Mouse (Mus musculus): ENCODE results near the gene Cmip. TPM values are rescaled to one million over a fixed set of nuclear protein-coding genes. Genes with fewer than 3 reads are reported as not detected.

The Cmip gene
- polyA plus RNA-seq, 1 experiment = 16.2 TPM

GRCm38 (mm10) chr8:117445507-117445906, 188.6 kb downstream of the Cmip start:
- 93% methylated on average over 5 of the region's 5 CpGs for WGBS
- Histone ChIP-seq H3K27ac (ENCODE audit: control insufficient read depth, insufficient read depth, low read depth, low read length, poor library complexity) (no peak overlapping the region), H3K4me1 (ENCODE audit: control insufficient read depth, insufficient read depth, low read length) (no peaks in the 10 kb centered on the region), H3K4me3 (replicated peaks; ENCODE audit: control insufficient read depth, low read depth, low read length) (no peak overlapping the region)
- TF ChIP-seq POLR2A (IDR thresholded peaks at IDR 0.05; ENCODE audit: borderline replicate concordance, control insufficient read depth, low read depth, low read length) (no peak), CTCF (IDR thresholded peaks at IDR 0.05; ENCODE audit: control insufficient read depth, insufficient read depth, low read length) (no peak)

GRCm38 (mm10) chr8:117446344-117446997, 189.6 kb downstream of the Cmip start:
- 87% methylated on average over 15 of the region's 15 CpGs for WGBS
- Histone ChIP-seq H3K4me1 (ENCODE audit: control insufficient read depth, insufficient read depth, low read length) (no peaks in the 10 kb centered on the region), H3K4me3 (replicated peaks; ENCODE audit: control insufficient read depth, low read depth, low read length) (no peak overlapping the region), H3K27ac (ENCODE audit: control insufficient read depth, insufficient read depth, low read depth, low read length, poor library complexity) (no peak overlapping the region)
- no peak for TF ChIP-seq POLR2A (IDR thresholded peaks at IDR 0.05; ENCODE audit: borderline replicate concordance, control insufficient read depth, low read depth, low read length)
- no peak for TF ChIP-seq CTCF (IDR thresholded peaks at IDR 0.05; ENCODE audit: control insufficient read depth, insufficient read depth, low read length)

DNA sequence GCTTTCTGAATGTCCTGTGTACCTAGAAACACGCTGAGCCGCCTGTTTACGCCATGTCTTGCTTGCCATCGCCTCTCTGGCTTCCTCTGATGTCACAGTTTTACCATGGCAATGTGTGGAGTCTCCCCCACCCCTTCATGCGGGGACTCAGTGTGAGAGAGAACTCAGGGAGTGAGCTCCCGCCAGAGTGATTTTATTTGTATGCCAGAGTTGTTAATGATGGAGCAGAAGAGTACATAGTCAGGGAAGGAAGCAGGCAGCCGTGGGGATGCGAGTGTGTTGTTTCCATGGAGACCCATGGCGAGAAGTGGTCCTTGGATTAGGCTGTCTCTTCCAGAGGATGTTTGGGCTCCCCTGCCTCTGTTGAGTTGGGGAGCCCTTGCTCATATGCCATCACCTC, 194.2 kb downstream of the Cmip start:
- no peak for TF ChIP-seq POLR2A (IDR thresholded peaks at IDR 0.05; ENCODE audit: borderline replicate concordance, control insufficient read depth, low read depth, low read length)
- TF ChIP-seq CTCF (IDR thresholded peaks at IDR 0.05; ENCODE audit: control insufficient read depth, insufficient read depth, low read length) = no peak
- no peak overlapping the region for H3K27ac ChIP-seq (ENCODE audit: control insufficient read depth, insufficient read depth, low read depth, low read length, poor library complexity)
- H3K4me3 ChIP-seq (replicated peaks; ENCODE audit: control insufficient read depth, low read depth, low read length) = no peak overlapping the region
- H3K4me1 ChIP-seq (ENCODE audit: control insufficient read depth, insufficient read depth, low read length) = no peaks in the 10 kb centered on the region
- 91% methylated on average over 9 of the region's 9 CpGs for WGBS

GRCm38 (mm10) chr8:117453974-117454373, 197.1 kb downstream of the Cmip start:
- 93% methylated on average over 6 of the region's 6 CpGs for WGBS
- H3K27ac ChIP-seq (ENCODE audit: control insufficient read depth, insufficient read depth, low read depth, low read length, poor library complexity) = no peak overlapping the region
- no peak overlapping the region for H3K4me3 ChIP-seq (replicated peaks; ENCODE audit: control insufficient read depth, low read depth, low read length)
- no peaks in the 10 kb centered on the region for H3K4me1 ChIP-seq (ENCODE audit: control insufficient read depth, insufficient read depth, low read length)
- TF ChIP-seq CTCF (IDR thresholded peaks at IDR 0.05; ENCODE audit: control insufficient read depth, insufficient read depth, low read length) (no peak), POLR2A (IDR thresholded peaks at IDR 0.05; ENCODE audit: borderline replicate concordance, control insufficient read depth, low read depth, low read length) (no peak)

DNA sequence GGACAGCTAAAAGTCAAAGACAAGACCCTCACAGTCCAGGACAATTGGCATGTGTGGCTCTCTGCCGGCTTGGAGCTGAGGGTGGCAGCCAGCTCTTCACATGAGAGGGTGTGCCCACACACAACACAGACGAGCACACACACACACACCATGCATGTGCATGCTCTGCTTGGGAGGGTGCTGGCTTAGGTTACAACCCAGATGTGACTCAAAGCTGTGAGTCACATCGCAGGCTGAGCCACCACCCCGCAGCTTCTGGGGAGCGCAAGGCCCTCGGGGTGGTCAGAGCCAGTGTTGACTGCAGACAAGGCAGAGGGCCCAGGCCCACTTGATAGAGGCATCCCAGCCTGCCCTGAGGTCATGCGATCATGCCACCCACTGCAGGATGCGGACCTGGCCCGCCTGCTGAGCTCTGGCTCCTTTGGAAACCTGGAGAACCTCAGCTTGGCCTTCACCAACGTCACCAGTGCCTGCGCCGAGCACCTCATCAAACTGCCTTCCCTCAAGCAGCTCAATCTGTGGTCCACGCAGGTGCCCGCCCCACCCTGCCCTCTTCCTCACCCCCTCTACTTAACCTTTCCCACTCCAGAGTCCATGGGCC, 197.8 kb downstream of the Cmip start:
- 91% methylated on average over 14 of the region's 14 CpGs for WGBS
- TF ChIP-seq CTCF (IDR thresholded peaks at IDR 0.05; ENCODE audit: control insufficient read depth, insufficient read depth, low read length) (no peak), POLR2A (IDR thresholded peaks at IDR 0.05; ENCODE audit: borderline replicate concordance, control insufficient read depth, low read depth, low read length) (no peak)
- H3K4me1 ChIP-seq (ENCODE audit: control insufficient read depth, insufficient read depth, low read length) = no peaks in the 10 kb centered on the region
- H3K4me3 ChIP-seq (replicated peaks; ENCODE audit: control insufficient read depth, low read depth, low read length) = no peak overlapping the region
- H3K27ac ChIP-seq (ENCODE audit: control insufficient read depth, insufficient read depth, low read depth, low read length, poor library complexity) = no peak overlapping the region

DNA sequence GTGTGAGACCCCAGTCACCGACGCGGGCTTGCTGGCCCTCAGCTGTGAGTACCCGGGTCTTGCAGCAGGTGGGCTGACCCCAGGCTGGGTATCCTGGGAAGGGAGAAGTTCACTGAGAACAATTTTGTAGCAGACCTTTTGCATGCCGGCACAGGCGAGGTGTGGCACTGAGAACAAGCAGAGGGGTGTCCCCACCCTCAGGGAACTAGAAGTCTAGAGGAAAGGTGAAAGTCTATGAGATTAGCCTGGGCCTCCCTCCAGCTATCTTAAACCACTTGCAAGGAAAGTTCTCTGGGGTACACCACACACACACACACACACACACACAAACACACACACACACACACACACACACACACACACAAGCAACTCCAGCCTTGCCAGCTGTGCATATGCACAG, 198.8 kb downstream of the Cmip start:
- Histone ChIP-seq H3K4me1 (ENCODE audit: control insufficient read depth, insufficient read depth, low read length) (no peaks in the 10 kb centered on the region), H3K27ac (ENCODE audit: control insufficient read depth, insufficient read depth, low read depth, low read length, poor library complexity) (no peak overlapping the region), H3K4me3 (replicated peaks; ENCODE audit: control insufficient read depth, low read depth, low read length) (no peak overlapping the region)
- TF ChIP-seq POLR2A (IDR thresholded peaks at IDR 0.05; ENCODE audit: borderline replicate concordance, control insufficient read depth, low read depth, low read length) (no peak), CTCF (IDR thresholded peaks at IDR 0.05; ENCODE audit: control insufficient read depth, insufficient read depth, low read length) (no peak)
- WGBS = 97% methylated on average over 6 of the region's 6 CpGs

GRCm38 (mm10) chr8:117458440-117458839, 201.6 kb downstream of the Cmip start:
- TF ChIP-seq POLR2A (IDR thresholded peaks at IDR 0.05; ENCODE audit: borderline replicate concordance, control insufficient read depth, low read depth, low read length) = no peak
- TF ChIP-seq CTCF (IDR thresholded peaks at IDR 0.05; ENCODE audit: control insufficient read depth, insufficient read depth, low read length) = no peak
- no peak overlapping the region for H3K27ac ChIP-seq (ENCODE audit: control insufficient read depth, insufficient read depth, low read depth, low read length, poor library complexity)
- WGBS = 78% methylated on average over 5 of the region's 5 CpGs
- no peaks in the 10 kb centered on the region for H3K4me1 ChIP-seq (ENCODE audit: control insufficient read depth, insufficient read depth, low read length)
- no peak overlapping the region for H3K4me3 ChIP-seq (replicated peaks; ENCODE audit: control insufficient read depth, low read depth, low read length)

GRCm38 (mm10) chr8:117462701-117463284, 205.9 kb downstream of the Cmip start:
- no peaks in the 10 kb centered on the region; the same call in 1 of the 2 replicates for H3K4me1 ChIP-seq (ENCODE audit: control insufficient read depth, insufficient read depth, low read length)
- no peak for TF ChIP-seq CTCF (IDR thresholded peaks at IDR 0.05; ENCODE audit: control insufficient read depth, insufficient read depth, low read length)
- TF ChIP-seq POLR2A (IDR thresholded peaks at IDR 0.05; ENCODE audit: borderline replicate concordance, control insufficient read depth, low read depth, low read length) = no peak
- H3K27ac ChIP-seq (ENCODE audit: control insufficient read depth, insufficient read depth, low read depth, low read length, poor library complexity) = no peak overlapping the region
- WGBS = 80% methylated on average over 11 of the region's 11 CpGs
- H3K4me3 ChIP-seq (replicated peaks; ENCODE audit: control insufficient read depth, low read depth, low read length) = no peak overlapping the region

Data from bone marrow, adult 2 months (tissue).